32 mouse cellular contexts compared by ENCODE assay signal in the genomic region with DNA sequence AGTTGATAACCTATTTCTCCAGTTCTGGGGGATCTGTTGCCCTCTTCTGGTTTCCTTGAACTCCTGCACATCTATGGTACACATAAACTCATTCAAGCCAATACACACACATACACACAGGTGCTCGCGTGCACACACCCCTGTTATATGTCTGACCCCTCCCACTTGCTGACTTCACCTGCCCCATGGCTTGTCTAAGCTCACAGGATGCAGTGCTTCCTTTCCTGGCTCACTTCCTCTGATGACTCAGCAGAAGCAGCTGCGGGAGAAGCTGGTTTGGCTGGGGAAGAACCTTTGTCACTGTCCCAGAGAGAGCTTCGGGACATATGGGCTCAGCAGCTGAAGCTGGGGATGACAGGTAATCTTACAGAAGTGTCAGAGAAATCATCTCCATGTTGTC. TPM values are rescaled to one million over a fixed set of nuclear protein-coding genes. Genes with fewer than 3 reads are reported as not detected.
DNase-seq lines count a peak whose midpoint lies in the region; ATAC-seq and TF ChIP-seq lines count a peak whose summit lies in the region.
"Had no signal": no experiment of that assay in that cellular context is flagged by ENCODE, and none has a peak within 500 bp of the region (broad histone marks: within the 10 kb centered on the region; RNA-seq: fewer than 3 reads in every experiment).

No protein-coding gene starts in this region.

- peak; percentile 80 for DNase-seq in heart, adult 11 months
- no peak for DNase-seq in Patski (ENCODE audit: low read depth, low spot score)
- DNase-seq in stomach, postnatal 0 days (ENCODE audit: low spot score): no peak
- no peak for DNase-seq in hindbrain, embryonic 10.5 days (ENCODE audit: low spot score)
- no peak for DNase-seq in adrenal gland, postnatal 36 days
- DNase-seq: adrenal gland, postnatal 14 days; B cell, adult 2 months; cerebellum, adult 8-10 months; cerebellum, postnatal 36 days; gastrocnemius, postnatal 25 days; heart, postnatal 36 days; kidney, adult 2 months; kidney, postnatal 14 days; lung, postnatal 10 days; retina, postnatal 1 day; thymus, postnatal 36 days had no signal

- H3K79me2 ChIP-seq in C2C12 (ENCODE audit: control insufficient read depth, insufficient read depth): no peaks in the 10 kb centered on the region

- WGBS in heart, embryonic 11.5 days (ENCODE audit: insufficient replicate concordance): 69% methylated on average over 4 of the region's 4 CpGs
- 72% methylated on average over 4 of the region's 4 CpGs for WGBS in stomach, postnatal 0 days
- 93% methylated on average over 4 of the region's 4 CpGs for WGBS in hindbrain, embryonic 10.5 days

- H3K36me3 ChIP-seq in heart, embryonic 11.5 days (ENCODE audit: control insufficient read depth, insufficient read depth, low read length): no peaks in the 10 kb centered on the region
- no peaks in the 10 kb centered on the region for H3K36me3 ChIP-seq in C2C12 (ENCODE audit: control insufficient read depth, insufficient read depth)
- no peaks in the 10 kb centered on the region for H3K36me3 ChIP-seq in stomach, postnatal 0 days (ENCODE audit: control insufficient read depth, insufficient read depth, low read length)
- H3K36me3 ChIP-seq in hindbrain, embryonic 10.5 days: no peaks in the 10 kb centered on the region
- H3K36me3 ChIP-seq: embryonic facial prominence, embryonic 15.5 days; heart, embryonic 15.5 days; midbrain, embryonic 13.5 days had no signal

- POLR2A ChIA-PET in Patski (lab: Charles Lee): no interaction called here

- H3K4me2 ChIP-seq in heart, embryonic 11.5 days: no peak overlapping the region
- no peak overlapping the region for H3K4me2 ChIP-seq in stomach, postnatal 0 days (replicated peaks; ENCODE audit: low read depth)
- H3K4me2 ChIP-seq: embryonic facial prominence, embryonic 15.5 days; heart, embryonic 15.5 days; hindbrain, embryonic 14.5 days; midbrain, embryonic 13.5 days had no signal

- no peak for ATAC-seq in heart, embryonic 11.5 days (replicated peaks; ENCODE audit: insufficient number of reproducible peaks, low FRiP score, low TSS enrichment)
- ATAC-seq in Patski: no peak
- ATAC-seq in stomach, postnatal 0 days (ENCODE audit: low FRiP score, low TSS enrichment): peak; percentile 51; the same call in 1 of the 2 replicates
- ATAC-seq: forebrain, embryonic 14.5 days; inflammation-experienced regulatory T-cells, adult 6 months; midbrain, embryonic 13.5 days had no signal

- no peak overlapping the region for H3K4me3 ChIP-seq in heart, embryonic 11.5 days (ENCODE audit: low read depth, low read length)
- H3K4me3 ChIP-seq in C2C12 (ENCODE audit: insufficient read depth, poor library complexity, severe bottlenecking): no peak overlapping the region
- no peak overlapping the region for H3K4me3 ChIP-seq in stomach, postnatal 0 days (ENCODE audit: low read depth, low read length)
- no peak overlapping the region for H3K4me3 ChIP-seq in hindbrain, embryonic 10.5 days
- H3K4me3 ChIP-seq: embryonic facial prominence, embryonic 15.5 days; heart, embryonic 15.5 days; midbrain, embryonic 13.5 days had no signal

- TF ChIP-seq EP300 in stomach, postnatal 0 days (optimal IDR thresholded peaks at IDR 0.05): no peak

- CTCF ChIA-PET in Patski (lab: Charles Lee): interaction anchor here (2.0 kb wide), 1 partner anchor 13 kb away, joined by 6 read pairs; no protein-coding TSS in a partner anchor

- H3K9me3 ChIP-seq in heart, embryonic 11.5 days (replicated peaks; ENCODE audit: control insufficient read depth, low read length): no peaks in the 10 kb centered on the region
- H3K9me3 ChIP-seq in stomach, postnatal 0 days (ENCODE audit: control insufficient read depth, low read length): no peaks in the 10 kb centered on the region
- no peaks in the 10 kb centered on the region for H3K9me3 ChIP-seq in hindbrain, embryonic 10.5 days
- H3K9me3 ChIP-seq: embryonic facial prominence, embryonic 15.5 days; heart, embryonic 15.5 days; midbrain, embryonic 13.5 days had no signal

- H3K27ac ChIP-seq in heart, embryonic 11.5 days (ENCODE audit: low read depth, low read length): no peak overlapping the region
- H3K27ac ChIP-seq in stomach, postnatal 0 days (replicated peaks): no peak overlapping the region
- H3K27ac ChIP-seq in hindbrain, embryonic 10.5 days: no peak overlapping the region
- H3K27ac ChIP-seq: embryonic facial prominence, embryonic 15.5 days; heart, embryonic 15.5 days; hindbrain, embryonic 14.5 days; midbrain, embryonic 13.5 days had no signal

- H3ac ChIP-seq in C2C12 (ENCODE audit: control insufficient read depth, insufficient read length, low read depth): no peak overlapping the region

- TF ChIP-seq CTCF in C2C12 (IDR thresholded peaks at IDR 0.05; ENCODE audit: control insufficient read depth, insufficient read depth, insufficient read length) (no peak), Patski (IDR thresholded peaks at IDR 0.05) (peak; percentile 26)
- TF ChIP-seq CTCF in stomach, postnatal 0 days (IDR thresholded peaks at IDR 0.05; ENCODE audit: low read depth): peak; percentile 12; the same call in 1 of the 2 replicates

- H3K4me1 ChIP-seq in heart, embryonic 11.5 days (ENCODE audit: control insufficient read depth, insufficient read depth, low read length): peaks cover 3% of the 10 kb centered on the region; the same call in 1 of the 2 replicates
- H3K4me1 ChIP-seq in stomach, postnatal 0 days (replicated peaks; ENCODE audit: control insufficient read depth, insufficient read depth): 0 out of 2 replicates have a peak, but pooled peaks cover 3% of the 10 kb centered on the region
- H3K4me1 ChIP-seq in hindbrain, embryonic 10.5 days (replicated peaks): peaks cover 18% of the 10 kb centered on the region

- H3K9ac ChIP-seq in heart, embryonic 11.5 days (ENCODE audit: low read depth, low read length): no peak overlapping the region
- H3K9ac ChIP-seq in stomach, postnatal 0 days (ENCODE audit: low read length): no peak overlapping the region
- H3K9ac ChIP-seq: embryonic facial prominence, embryonic 15.5 days; heart, embryonic 15.5 days; hindbrain, embryonic 14.5 days; midbrain, embryonic 13.5 days had no signal

- no peaks in the 10 kb centered on the region for H3K79me3 ChIP-seq in C2C12 (ENCODE audit: low read depth)

- in situ Hi-C loops in Patski (cut with MboI; ENCODE audit: low pct_unique_long_range_greater_than_20kb): no loop called here

- no peaks in the 10 kb centered on the region for H3K27me3 ChIP-seq in heart, embryonic 11.5 days (ENCODE audit: control insufficient read depth, insufficient read depth, low read length)
- H3K27me3 ChIP-seq in C2C12 (ENCODE audit: control insufficient read depth, insufficient read depth, insufficient read length): no peaks in the 10 kb centered on the region
- H3K27me3 ChIP-seq in Patski: no peaks in the 10 kb centered on the region
- no peaks in the 10 kb centered on the region for H3K27me3 ChIP-seq in stomach, postnatal 0 days (ENCODE audit: control insufficient read depth, insufficient read depth, low read length)
- H3K27me3 ChIP-seq in hindbrain, embryonic 10.5 days (ENCODE audit: insufficient read depth, poor library complexity, severe bottlenecking): no peaks in the 10 kb centered on the region
- H3K27me3 ChIP-seq: embryonic facial prominence, embryonic 15.5 days; heart, embryonic 15.5 days; midbrain, embryonic 13.5 days had no signal

TF ChIP-seq in C2C12, 6 proteins besides CTCF, POLR2A, EP300 and RAD21:
- TF ChIP-seq MYOD1 (IDR thresholded peaks at IDR 0.05; ENCODE audit: control insufficient read depth, insufficient read length, low read depth) (peak; percentile 57), USF1 (IDR thresholded peaks at IDR 0.05; ENCODE audit: low read depth) (no peak)

RNA-seq across cellular contexts. Expression of a gene that starts 23.2 kb away (rescaled TPM):
- not detected in 2 replicates for polyA plus RNA-seq in heart, embryonic 11.5 days (2014; fragmentation: Nextera tagmentation; extraction: Ambion mirVana)
- polyA plus RNA-seq in C2C12 (2012; fragmentation: generic; extraction: Trizol) (not detected), Patski (2021) (not detected)
- 0.07 TPM in 1 of 2 replicates, not detected in the other for polyA plus RNA-seq in stomach, postnatal 0 days (2015; fragmentation: Nextera tagmentation; extraction: Ambion mirVana)
- 0.12 TPM in 1 of 2 replicates, not detected in the other for polyA plus RNA-seq in hindbrain, embryonic 10.5 days (2016; fragmentation: Nextera tagmentation; extraction: Ambion mirVana)
- total RNA-seq in adrenal gland, postnatal 36 days (2021): not detected
- total RNA-seq: adrenal gland, postnatal 14 days; gastrocnemius, postnatal 25 days; heart, adult 8-10 months; heart, postnatal 36 days; layer of hippocampus, adult 18-20 months; layer of hippocampus, postnatal 25 days; liver, adult 2 months had no signal
- polyA plus RNA-seq: forebrain, embryonic 14.5 days; heart, embryonic 15.5 days; hindbrain, embryonic 14.5 days; inflammation-experienced regulatory T-cells, adult 6 months; limb, embryonic 11.5 days; midbrain, embryonic 13.5 days; neural tube, embryonic 11.5 days; spleen, adult 2 months; stomach, embryonic 14.5 days had no signal

RNA-seq across cellular contexts. Expression of a gene that starts 58.1 kb away (rescaled TPM):
- 14.4 and 16.6 TPM in 2 replicates for polyA plus RNA-seq in heart, embryonic 11.5 days (2014; fragmentation: Nextera tagmentation; extraction: Ambion mirVana)
- polyA plus RNA-seq in C2C12 (2012; fragmentation: generic; extraction: Trizol): 29.7 TPM
- 57.2 TPM for polyA plus RNA-seq in Patski (2021)
- 13.8 and 14.4 TPM in 2 replicates for polyA plus RNA-seq in stomach, postnatal 0 days (2015; fragmentation: Nextera tagmentation; extraction: Ambion mirVana)
- 3.2 and 3.6 TPM in 2 replicates for polyA plus RNA-seq in hindbrain, embryonic 10.5 days (2016; fragmentation: Nextera tagmentation; extraction: Ambion mirVana)
- 1 to 10 TPM; 4.1 to 5.1 TPM for total RNA-seq in adrenal gland, postnatal 36 days (2021)
